Mouse (Mus musculus) heart, adult 2 months (tissue): ENCODE measurements at regions not wholly inside any gene's neighbourhood (a gene's known extent, or its start where the extent isn't known, plus 50 kb on each side); places are given as distances from the start of the nearest gene placed in this dataset.

ENCODE experiments used
- CTCF ChIP-seq: fragments of 200-600 bp; IDR thresholded peaks from 2 replicates; pipeline ENCODE4 v1.8.1; 2022; ENCODE audit warnings: antibody characterized with exemption, mild to moderate bottlenecking, moderate library complexity
- POLR2A ChIP-seq: fragments of 200-500 bp; IDR thresholded peaks from 2 replicates; pipeline ENCODE4 v1.6.1; 2011; ENCODE audit warnings: mild to moderate bottlenecking, low read depth, low read length, control low read depth; ENCODE audit not compliant: insufficient read depth

- TF ChIP-seq POLR2A = no peak
- TF ChIP-seq CTCF = no peak
Observed at GRCm38 (mm10) chr14:45794980-45795379, 137.0 kb upstream of the Ddhd1 start.
